Mouse (Mus musculus) colon, adult 2 months (tissue): ENCODE measurements around the gene Hnrnpd. TPM values are rescaled to one million over a fixed set of nuclear protein-coding genes. Genes with fewer than 3 reads are reported as not detected.

Experiments
- polyA plus RNA-seq: library from polyadenylated mRNA; depleted of rRNA; stranded (reverse); fragments of >200 nt; gene quantifications from 2 replicates; pipeline ENCODE4 v1.2.3, GENCODE M21; 2012; rRNA removed

The Hnrnpd gene
- 62.1 and 68.8 TPM in 2 replicates for polyA plus RNA-seq

GRCm38 (mm10) chr5:99978699-99979442 is at the start of gene Hnrnpd, which contains the start of gene 4930524J08Rik:
Gene Hnrnpd (minus strand): TSS chr5:99978938.
Gene 4930524J08Rik (plus strand): TSS chr5:99979061.

GRCm38 (mm10) chr5:99906181-99906956 is 72.4 kb downstream of the Hnrnpd start, which contains the start of gene Vamp9:
Gene Vamp9 (plus strand): TSS chr5:99906254.

Other genes starting within 250 kb of the Hnrnpd start
- gene Rasgef1b, start 249.9 kb downstream of the Hnrnpd start, polyA plus RNA-seq: 14.9 and 22.3 TPM in 2 replicates
- 0.27 TPM in 1 of 2 replicates, not detected in the other for gene Vamp9, start 72.7 kb downstream of the Hnrnpd start, polyA plus RNA-seq
- 4.4 and 4.5 TPM in 2 replicates for gene 4930524J08Rik, start 123 bp upstream of the Hnrnpd start, polyA plus RNA-seq
- 73.7 and 79.7 TPM in 2 replicates for gene Hnrnpdl, start 60.7 kb upstream of the Hnrnpd start, polyA plus RNA-seq
- 44.4 and 58.9 TPM in 2 replicates for gene Enoph1, start 61.0 kb upstream of the Hnrnpd start, polyA plus RNA-seq
- 0.26 and 0.35 TPM in 2 replicates for gene Tmem150c, start 180.9 kb upstream of the Hnrnpd start, polyA plus RNA-seq